Mouse (Mus musculus): ENCODE results near the gene Tcta.
"Not testable (repeated sequence)": the region's sequence is repeated elsewhere in the genome, so short reads cannot be mapped to it uniquely, and the experiment has no call there.

The Tcta gene

DNA sequence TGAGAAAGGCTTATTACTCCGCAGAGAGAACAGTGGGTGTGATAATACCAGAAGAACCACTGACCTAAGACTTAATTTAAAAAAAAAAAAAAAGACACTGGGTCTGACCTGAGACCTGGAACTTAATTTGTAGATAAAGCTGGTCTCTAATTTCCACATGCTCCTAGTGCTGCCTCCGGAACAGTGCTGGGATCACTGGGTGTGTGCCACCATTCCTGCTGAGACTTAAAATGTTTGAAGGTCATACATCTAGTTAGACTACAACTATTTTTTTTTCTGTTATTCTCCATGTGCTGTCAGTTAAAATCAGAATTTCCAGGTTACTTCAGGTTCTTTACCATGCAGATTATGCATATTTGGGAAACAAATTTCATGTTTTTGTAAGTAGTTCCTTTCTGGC, 2.2 kb upstream of the Tcta start:
- no peak for DNase-seq

DNA sequence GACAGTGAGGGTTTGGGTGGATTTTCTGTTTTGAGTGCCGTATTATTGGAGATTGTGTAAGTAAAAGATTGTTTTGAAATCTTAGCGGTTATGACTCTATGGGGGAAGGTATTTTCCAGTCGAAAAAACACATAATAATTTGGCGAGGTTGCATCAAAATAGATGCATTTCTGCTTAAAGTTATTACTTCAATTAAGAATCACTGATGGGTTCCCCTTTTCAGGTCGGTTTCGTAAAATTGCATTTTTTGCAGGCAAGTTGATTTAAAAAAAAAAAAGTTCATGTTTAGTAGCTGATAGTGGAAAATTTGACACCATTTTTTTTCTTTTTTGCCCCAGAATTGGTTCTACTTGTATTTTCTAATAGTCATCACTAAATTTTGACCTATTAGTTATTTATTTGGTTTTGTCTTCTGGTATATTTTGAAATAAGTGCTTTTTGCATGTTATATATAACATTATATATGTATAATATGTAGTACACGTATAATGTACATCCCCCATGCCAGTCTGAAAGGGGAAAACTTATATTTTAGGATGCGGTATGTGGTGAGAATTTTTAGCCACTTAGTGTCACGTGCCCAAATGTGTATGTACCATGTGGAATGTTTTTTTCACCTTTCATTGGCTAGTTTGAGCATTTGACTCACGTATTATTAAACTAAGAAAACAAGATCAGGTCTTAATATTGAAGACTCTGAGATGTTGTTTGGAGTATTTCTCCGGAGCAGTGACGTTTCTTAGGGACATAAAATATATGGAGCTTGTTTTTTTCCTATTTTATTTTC, 1.3 kb upstream of the Tcta start:
- DNase-seq: no peak

GRCm38 (mm10) chr9:108306571-108306980, 616 bp upstream of the Tcta start:
- DNase-seq: peak; percentile 92

GRCm38 (mm10) chr9:108305170-108305569, 790 bp downstream of the Tcta start:
- DNase-seq: no peak

DNA sequence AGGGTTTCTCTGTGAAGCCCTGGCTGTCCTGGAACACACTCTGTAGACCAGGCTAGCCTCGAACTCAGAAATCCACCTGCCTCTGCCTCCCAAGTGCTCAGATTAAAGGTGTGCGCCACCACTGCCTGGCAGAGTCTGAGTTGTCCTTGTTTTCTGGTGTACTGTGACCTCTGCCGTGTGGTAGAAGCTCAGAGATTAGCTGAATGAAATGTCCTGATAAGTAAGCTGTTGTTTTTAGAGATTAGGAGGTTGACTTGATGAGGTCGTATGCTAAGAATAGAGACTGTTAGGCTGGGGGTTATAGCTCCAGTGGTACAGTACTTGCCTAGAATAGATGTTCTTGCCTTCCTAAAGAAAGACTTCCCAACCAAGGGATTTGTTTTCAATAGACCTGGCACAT, 1.2 kb downstream of the Tcta start:
- DNase-seq: no peak

DNA sequence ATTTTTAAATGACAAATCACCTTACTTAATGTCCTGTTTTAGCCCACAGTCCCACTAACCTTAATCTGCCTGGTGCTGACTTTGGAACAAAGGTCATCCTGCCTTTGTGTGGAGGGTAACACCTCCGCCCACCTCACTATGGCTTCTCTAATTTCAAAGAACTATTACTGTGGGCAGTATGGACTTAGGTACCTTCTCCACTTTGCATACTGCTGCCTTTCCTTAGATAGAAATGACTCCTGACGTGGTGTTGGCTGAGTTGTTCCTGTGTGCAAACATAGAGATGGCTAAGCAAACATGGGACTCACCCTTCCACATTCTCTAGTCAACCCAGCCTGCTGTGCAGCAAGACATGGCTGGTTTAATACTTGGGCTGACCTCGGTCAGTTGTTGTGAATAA, 4.1 kb downstream of the Tcta start:
- DNase-seq: no peak

GRCm38 (mm10) chr9:108296453-108297355, 9.3 kb downstream of the Tcta start, which contains the start of gene Amt:
Amt (plus strand) TSS chr9:108296853.
- DNase-seq: peak; percentile 85

DNA sequence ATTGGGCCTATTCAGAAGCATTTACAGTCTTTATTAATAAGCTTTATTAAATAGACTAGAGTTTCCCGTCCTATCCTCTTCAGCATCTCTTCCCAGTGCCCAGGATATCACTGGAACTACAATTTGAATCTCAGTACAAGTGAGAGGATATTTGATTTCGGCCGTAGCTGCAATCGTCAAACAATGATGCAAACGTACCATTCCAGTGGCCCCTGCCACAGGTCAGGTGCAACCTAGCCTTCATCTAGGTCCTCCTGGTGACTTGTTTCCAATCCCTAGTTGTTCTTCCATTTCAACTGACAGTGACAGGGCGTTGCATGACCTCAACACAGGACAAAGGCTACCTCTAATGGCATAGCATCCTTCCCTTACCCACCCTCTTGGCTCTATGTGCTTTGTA, 15.2 kb downstream of the Tcta start:
- DNase-seq: no peak

DNA sequence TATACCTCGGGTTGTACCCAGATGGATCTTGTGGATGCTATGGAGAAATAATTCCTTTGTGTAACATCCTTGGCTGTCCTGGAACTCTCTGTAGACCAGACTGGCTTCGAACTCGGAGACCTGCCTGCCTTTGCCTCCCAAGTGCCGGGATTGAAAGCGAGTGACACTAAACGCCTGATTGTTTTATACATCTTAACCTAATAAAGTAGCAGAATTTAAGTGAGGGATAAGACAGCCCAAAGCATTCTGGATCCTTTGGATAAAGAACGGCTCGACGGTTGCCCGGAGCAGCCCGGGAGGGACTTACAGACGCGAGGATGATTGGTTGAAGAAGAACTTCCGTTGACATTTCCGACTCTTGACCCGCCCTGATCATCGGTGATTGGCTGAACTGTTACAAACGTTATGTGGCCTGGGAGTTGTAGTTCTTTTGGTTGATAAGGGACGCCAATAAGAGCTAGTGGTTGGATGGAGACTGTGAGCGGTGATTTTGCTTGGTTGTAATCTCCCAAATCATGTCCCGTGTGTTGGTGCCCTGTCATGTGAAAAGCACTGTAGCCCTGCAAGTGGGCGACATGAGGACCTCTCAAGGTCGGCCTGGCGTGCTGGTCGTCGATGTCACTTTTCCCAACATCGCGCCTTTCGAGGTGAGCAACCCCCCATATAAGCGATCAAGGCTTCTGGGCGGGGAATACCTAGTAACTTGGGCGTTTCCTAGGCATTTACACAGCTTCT, 15.8 kb downstream of the Tcta start, which contains the start of gene Nicn1:
Gene Nicn1 (plus strand): TSS at position 414 of the 735 bp plus-strand sequence.
- peak; percentile 96 for DNase-seq

DNA sequence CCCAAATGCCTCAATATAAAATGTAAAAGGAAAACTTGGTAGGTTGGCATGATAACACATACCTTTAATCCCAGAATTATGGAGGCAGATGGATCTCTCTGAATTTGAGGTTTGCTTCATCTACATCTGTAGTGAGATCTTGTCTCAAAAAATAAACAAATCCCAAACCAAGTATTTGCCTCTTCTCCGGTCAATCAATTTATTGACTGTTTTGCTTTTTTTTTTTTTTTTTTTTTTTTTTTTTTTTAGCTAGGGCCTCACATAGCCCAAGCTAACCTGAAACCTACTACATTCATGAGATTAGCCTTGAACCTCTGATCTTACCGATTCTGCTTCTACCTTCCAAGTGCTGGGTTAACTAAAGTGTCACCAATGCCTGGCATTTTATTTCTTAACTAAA, 16.6 kb downstream of the Tcta start:
- DNase-seq: no peak

- DNase-seq: not testable (repeated sequence)
Observed at GRCm38 (mm10) chr9:108287526-108288238, 18.3 kb downstream of the Tcta start.

DNA sequence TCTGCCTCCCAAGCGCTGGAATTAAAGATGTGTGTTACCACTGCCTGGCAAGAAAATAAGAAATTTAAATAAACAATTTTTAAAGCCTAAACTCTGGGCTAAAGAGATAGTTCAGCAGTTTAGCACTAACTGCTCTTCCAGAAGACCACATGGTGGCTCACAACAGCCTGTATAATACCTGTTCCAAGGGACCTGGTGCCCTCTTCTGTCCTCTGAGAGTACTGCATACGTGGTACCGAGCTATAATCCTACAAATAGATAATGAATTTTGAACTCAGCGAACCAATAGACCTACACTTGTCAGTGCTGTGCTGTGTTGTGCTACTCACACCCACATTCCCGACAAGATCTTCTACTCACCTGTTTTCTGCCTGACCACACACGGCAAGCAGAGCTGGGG, 21.6 kb downstream of the Tcta start:
- peak; percentile 80 for DNase-seq

DNA sequence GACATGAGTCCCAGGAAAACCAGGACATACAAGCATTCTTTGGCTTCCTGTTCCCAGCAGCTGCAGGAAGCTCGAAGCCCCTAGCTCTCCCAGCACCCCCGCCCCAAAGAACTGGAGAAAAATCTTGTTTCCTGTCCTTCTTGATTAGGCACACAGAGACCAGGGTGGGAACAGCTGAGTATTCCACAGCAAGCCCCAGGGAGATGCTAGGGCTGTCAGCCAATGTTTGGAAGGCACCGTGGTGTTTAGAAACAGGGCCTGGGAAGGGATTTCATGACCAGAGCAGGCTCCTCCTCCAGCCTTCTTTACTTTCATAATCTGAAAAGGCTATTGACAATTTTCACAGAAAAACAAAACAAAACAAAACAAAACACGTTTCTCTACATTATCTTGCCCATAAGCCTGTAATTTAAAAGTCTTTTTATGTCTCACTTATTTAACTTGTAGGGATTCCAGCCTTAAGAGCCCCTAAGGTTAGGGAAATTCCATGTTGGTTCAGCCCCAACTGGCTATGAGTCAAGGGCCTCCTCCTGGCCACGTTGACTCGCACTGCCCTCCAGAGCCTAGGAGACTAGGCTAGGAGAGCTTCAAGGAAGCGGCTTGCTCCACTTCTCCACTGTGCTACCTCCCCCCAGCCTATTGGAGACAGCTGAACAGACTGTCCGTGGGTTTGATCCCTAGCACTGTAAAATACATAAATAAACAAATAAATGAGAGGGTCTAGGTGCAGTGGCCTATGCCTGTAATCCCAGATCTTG, 25.7 kb downstream of the Tcta start:
- no peak for DNase-seq

- peak; percentile 51 for DNase-seq
Observed at GRCm38 (mm10) chr9:108278697-108279450, 27.1 kb downstream of the Tcta start.

GRCm38 (mm10) chr9:108275331-108275659, 30.7 kb downstream of the Tcta start:
- no peak for DNase-seq

DNA sequence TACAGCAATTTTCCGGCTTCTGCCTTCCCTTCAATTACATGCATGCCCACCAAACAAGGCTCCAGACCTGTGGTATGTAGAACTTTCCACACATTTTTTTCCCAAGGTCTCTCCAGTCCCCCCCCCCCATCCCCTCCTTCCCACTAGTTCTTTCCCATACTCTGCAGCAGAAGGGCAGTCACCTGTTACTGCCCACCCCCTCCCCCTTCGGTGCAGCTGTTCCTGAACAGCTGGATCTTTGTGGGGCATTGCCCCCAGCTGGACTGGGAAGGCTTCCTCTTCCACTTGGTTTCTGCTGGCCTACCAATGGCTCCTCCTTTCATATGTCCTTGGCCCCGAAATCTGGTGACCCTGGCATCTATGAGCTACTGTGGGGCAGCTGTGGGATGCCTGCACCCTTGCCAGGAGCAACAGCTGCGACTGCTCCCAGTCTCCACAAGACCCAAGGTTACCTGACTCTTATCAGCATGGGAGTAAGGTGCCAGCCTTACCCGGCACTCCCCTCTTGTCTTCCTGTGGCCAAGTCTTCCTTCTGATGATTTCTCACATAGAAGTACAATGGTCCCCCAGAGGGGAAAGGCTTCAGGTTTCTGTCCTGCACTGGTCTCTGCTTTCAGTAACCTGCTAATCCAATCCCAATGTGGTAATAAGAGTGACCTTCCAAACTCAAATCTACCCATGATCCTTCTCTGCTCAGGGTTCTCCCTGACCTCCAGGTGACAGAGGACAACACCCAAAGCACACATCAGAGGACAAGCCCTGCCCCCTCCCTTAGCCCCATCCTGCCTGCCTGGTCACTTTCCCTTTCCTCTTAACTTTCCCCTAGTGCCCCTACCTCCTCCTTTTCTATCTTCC, 31.3 kb downstream of the Tcta start:
- no peak for DNase-seq

- no peak for DNase-seq
Observed at GRCm38 (mm10) chr9:108273485-108273884, 32.5 kb downstream of the Tcta start.

DNA sequence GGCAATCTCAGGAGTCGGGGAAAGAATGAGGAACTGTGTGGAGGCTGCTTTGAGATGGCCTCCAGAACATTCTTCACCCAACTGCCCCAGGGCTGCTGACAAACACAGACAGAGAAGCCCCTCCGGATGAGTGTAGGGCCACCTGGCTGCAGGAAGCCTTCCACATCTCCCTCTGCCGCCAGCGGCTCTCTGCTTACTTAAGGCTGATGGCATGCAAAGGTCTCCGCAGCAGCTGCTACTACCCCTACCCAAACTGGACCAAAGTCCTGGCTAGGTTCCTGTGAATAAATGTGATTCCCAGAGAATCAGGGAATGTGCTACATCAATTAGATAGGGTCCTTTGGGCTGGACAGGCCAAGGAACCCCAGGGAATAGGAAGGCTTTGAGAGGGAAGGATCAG, 33.3 kb downstream of the Tcta start:
- DNase-seq: no peak

- no peak for DNase-seq
Observed at GRCm38 (mm10) chr9:108271941-108272340, 34.0 kb downstream of the Tcta start.

DNA sequence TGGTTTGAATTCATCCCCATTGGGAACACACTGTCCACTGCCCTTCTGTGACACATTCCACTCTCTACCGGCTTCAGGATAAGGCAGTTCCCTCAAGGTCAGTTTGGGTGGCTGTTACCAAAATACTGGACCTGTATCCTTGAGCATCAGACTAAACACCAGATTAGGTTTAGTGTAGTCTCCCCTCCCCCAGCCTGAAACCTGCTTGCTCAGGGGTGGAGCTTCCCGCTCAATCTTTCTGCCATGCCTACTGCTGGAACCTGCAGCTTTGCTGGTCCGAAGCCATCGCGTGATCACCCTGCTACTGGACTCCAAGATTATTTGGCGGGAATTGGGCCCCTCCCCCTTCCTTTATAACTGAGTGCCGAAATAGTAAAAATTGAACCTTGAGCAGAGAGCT, 37.3 kb downstream of the Tcta start:
- not testable (repeated sequence) for DNase-seq

Measured in embryo, embryonic 11 days (tissue).